Mouse (Mus musculus) lung, adult 2 months (tissue): ENCODE data around the gene Klhl11.

Source experiments
- CTCF ChIP-seq: fragments of 200-500 bp; IDR thresholded peaks from 2 replicates; pipeline ENCODE4 v1.5.1; 2011; ENCODE audit warnings: mild to moderate bottlenecking, low read length, control low read depth; ENCODE audit not compliant: insufficient read depth
- POLR2A ChIP-seq: fragments of 200-500 bp; IDR thresholded peaks from 2 replicates; pipeline ENCODE4 v1.6.1; 2011; ENCODE audit warnings: low read depth, mild to moderate bottlenecking, control low read depth, low read length, borderline replicate concordance; ENCODE audit errors: extremely low read depth

DNA sequence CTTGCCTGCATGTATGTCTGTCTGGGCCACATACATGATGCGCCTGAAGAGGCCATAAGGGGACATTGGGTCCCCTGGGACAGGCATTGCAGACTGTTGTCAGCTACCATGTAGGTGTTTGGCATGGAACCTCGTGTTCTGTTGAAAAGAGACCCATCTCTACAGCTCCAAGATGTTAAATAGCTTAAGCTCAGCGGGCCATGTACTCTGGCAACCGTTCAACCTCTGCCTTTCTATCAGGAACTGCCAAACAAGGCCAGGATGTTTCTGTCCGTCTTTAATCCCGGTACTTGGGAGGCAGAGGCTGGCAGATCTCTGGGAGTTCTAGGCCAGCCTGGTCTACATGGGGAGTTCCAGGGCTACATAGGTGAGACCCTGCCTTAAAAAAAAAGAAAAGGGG, 29.9 kb downstream of the Klhl11 start:
- TF ChIP-seq POLR2A (no peak), CTCF (no peak)
